In genomic region chr16:17806581-17807191, GRCm38 (mm10) we compare ENCODE assay signal across 8 mouse cellular contexts. TPM values are rescaled to one million over a fixed set of nuclear protein-coding genes. Genes with fewer than 3 reads are reported as not detected.
DNase-seq lines count a peak whose midpoint lies in the region; ATAC-seq and TF ChIP-seq lines count a peak whose summit lies in the region.

No protein-coding gene starts in this region.

- DNase-seq in gastrocnemius, postnatal 10 days = peak; percentile 37
- DNase-seq in gastrocnemius, adult 18-20 months (ENCODE audit: low spot score) = no peak
- no peak for DNase-seq in thymus, adult 2 months
- DNase-seq in thymus, postnatal 36 days = no peak
- peak; percentile 69 for DNase-seq in hindbrain, embryonic 10.5 days (ENCODE audit: low spot score)
- DNase-seq in natural killer cell, adult 2 months (ENCODE audit: low spot score in 2 of 2) = no peak
- DNase-seq in left cerebral cortex, postnatal 14 days (ENCODE audit: low spot score in 2 of 2) = no peak

- H3K27ac ChIP-seq in thymus, adult 2 months (ENCODE audit: control insufficient read depth, insufficient read depth, low read length) = no peak overlapping the region
- peak overlapping the region; percentile 90 for H3K27ac ChIP-seq in hindbrain, embryonic 10.5 days
- peak overlapping the region; percentile 74 for H3K27ac ChIP-seq in lung, embryonic 16.5 days (ENCODE audit: low read length)

- ATAC-seq in lung, embryonic 16.5 days (ENCODE audit: low read depth) = peak; percentile 8; the same call in 1 of the 2 replicates

- H3K27me3 ChIP-seq in thymus, adult 2 months (ENCODE audit: control insufficient read depth, insufficient read depth, low read length) = peaks cover 41% of the 10 kb centered on the region; the same call in 1 of the 2 replicates
- H3K27me3 ChIP-seq in hindbrain, embryonic 10.5 days (ENCODE audit: insufficient read depth, poor library complexity, severe bottlenecking) = peaks cover 93% of the 10 kb centered on the region
- H3K27me3 ChIP-seq in lung, embryonic 16.5 days (ENCODE audit: control insufficient read depth, insufficient read depth, low read depth, low read length) = peaks cover 45% of the 10 kb centered on the region

- WGBS in thymus, adult 2 months = 6% methylated on average over 50 of the region's 50 CpGs
- WGBS in hindbrain, embryonic 10.5 days = 3% methylated on average over 50 of the region's 50 CpGs
- 8% methylated on average over 35 of the region's 50 CpGs for WGBS in lung, embryonic 16.5 days

- intact Hi-C loops in left cerebral cortex, postnatal 14 days (cut with DNase I) = no loop called here

- peak overlapping the region; percentile 78 for H3K4me3 ChIP-seq in thymus, adult 2 months (ENCODE audit: control insufficient read depth, insufficient read depth, low read length)
- peak overlapping the region; percentile 73 for H3K4me3 ChIP-seq in hindbrain, embryonic 10.5 days
- H3K4me3 ChIP-seq in lung, embryonic 16.5 days (ENCODE audit: low read length) = peak overlapping the region; percentile 53

- TF ChIP-seq POLR2A in thymus, adult 2 months (IDR thresholded peaks at IDR 0.05; ENCODE audit: control insufficient read depth, extremely low read depth, insufficient read depth, low read length, poor library complexity) = no peak

- H3K9ac ChIP-seq in lung, embryonic 16.5 days (ENCODE audit: low read length) = peak overlapping the region; percentile 73

- H3K4me2 ChIP-seq in lung, embryonic 16.5 days (ENCODE audit: low read depth, low read length) = peak overlapping the region; percentile 89

- no peaks in the 10 kb centered on the region for H3K36me3 ChIP-seq in thymus, adult 2 months (ENCODE audit: control insufficient read depth, insufficient read depth, low read length)
- H3K36me3 ChIP-seq in hindbrain, embryonic 10.5 days = no peaks in the 10 kb centered on the region
- peaks cover 2% of the 10 kb centered on the region; the same call in 1 of the 2 replicates for H3K36me3 ChIP-seq in lung, embryonic 16.5 days (ENCODE audit: control insufficient read depth, insufficient read depth, low read length)

- peaks cover 30% of the 10 kb centered on the region for H3K4me1 ChIP-seq in thymus, adult 2 months (replicated peaks; ENCODE audit: control insufficient read depth, insufficient read depth, low read length)
- peaks cover 69% of the 10 kb centered on the region for H3K4me1 ChIP-seq in hindbrain, embryonic 10.5 days (replicated peaks)
- peaks cover 83% of the 10 kb centered on the region for H3K4me1 ChIP-seq in lung, embryonic 16.5 days (replicated peaks; ENCODE audit: control insufficient read depth, insufficient read depth, low read length)

- no peaks in the 10 kb centered on the region for H3K9me3 ChIP-seq in hindbrain, embryonic 10.5 days
- no peaks in the 10 kb centered on the region for H3K9me3 ChIP-seq in lung, embryonic 16.5 days (ENCODE audit: control insufficient read depth, low read length)

- TF ChIP-seq CTCF in thymus, adult 2 months (IDR thresholded peaks at IDR 0.05; ENCODE audit: borderline replicate concordance, control insufficient read depth, extremely low read depth, insufficient read depth, low read length, poor library complexity) = no peak; the same call in 1 of the 2 replicates

RNA-seq across cellular contexts. Expression of gene Scarf2, which starts 9.6 kb away (rescaled TPM):
- 10 to 100 TPM; 17.3 to 25.4 TPM for total RNA-seq in gastrocnemius, postnatal 10 days (2021)
- total RNA-seq in gastrocnemius, adult 18-20 months (2021) = 1 to 10 TPM; 2.6 to 4.0 TPM
- polyA plus RNA-seq in thymus, adult 2 months (2012; rRNA removed) = 41.0 and 41.2 TPM in 2 replicates
- polyA plus RNA-seq in hindbrain, embryonic 10.5 days (2016; fragmentation: Nextera tagmentation; extraction: Ambion mirVana) = 5.4 and 9.6 TPM in 2 replicates
- polyA plus RNA-seq in lung, embryonic 16.5 days (2015; fragmentation: Nextera tagmentation; extraction: Ambion mirVana) = 12.4 and 13.9 TPM in 2 replicates
- total RNA-seq in left cerebral cortex, postnatal 14 days (2021) = 1 to 10 TPM; 3.8 to 4.5 TPM

RNA-seq across cellular contexts. Expression of gene B830017H08Rik, which starts 26.2 kb away (rescaled TPM):
- total RNA-seq in gastrocnemius, postnatal 10 days (2021) = not detected
- not detected for total RNA-seq in gastrocnemius, adult 18-20 months (2021)
- polyA plus RNA-seq in thymus, adult 2 months (2012; rRNA removed) = not detected in 2 replicates
- polyA plus RNA-seq in hindbrain, embryonic 10.5 days (2016; fragmentation: Nextera tagmentation; extraction: Ambion mirVana) = 0.22 TPM in 1 of 2 replicates, not detected in the other
- not detected in 2 replicates for polyA plus RNA-seq in lung, embryonic 16.5 days (2015; fragmentation: Nextera tagmentation; extraction: Ambion mirVana)
- 1 to 10 TPM; 3.5 to 5.0 TPM for total RNA-seq in left cerebral cortex, postnatal 14 days (2021)

RNA-seq across cellular contexts. Expression of gene Car15, which starts 31.5 kb away (rescaled TPM):
- 1 to 10 TPM; 1.0 to 2.1 TPM for total RNA-seq in gastrocnemius, postnatal 10 days (2021)
- 1 to 10 TPM in 1 of 2 experiments, under 1 TPM in 1; 0.87 to 1.2 TPM for total RNA-seq in gastrocnemius, adult 18-20 months (2021)
- polyA plus RNA-seq in thymus, adult 2 months (2012; rRNA removed) = 22.4 and 27.4 TPM in 2 replicates
- 1.9 and 2.3 TPM in 2 replicates for polyA plus RNA-seq in hindbrain, embryonic 10.5 days (2016; fragmentation: Nextera tagmentation; extraction: Ambion mirVana)
- 4.1 and 4.5 TPM in 2 replicates for polyA plus RNA-seq in lung, embryonic 16.5 days (2015; fragmentation: Nextera tagmentation; extraction: Ambion mirVana)
- total RNA-seq in left cerebral cortex, postnatal 14 days (2021) = 10 to 100 TPM; 11.7 to 14.6 TPM

RNA-seq across cellular contexts. Expression of gene Klhl22, which starts 47.3 kb away (rescaled TPM):
- 10 to 100 TPM; 22.5 to 28.3 TPM for total RNA-seq in gastrocnemius, postnatal 10 days (2021)
- 10 to 100 TPM; 21.8 to 23.4 TPM for total RNA-seq in gastrocnemius, adult 18-20 months (2021)
- 72.7 and 75.1 TPM in 2 replicates for polyA plus RNA-seq in thymus, adult 2 months (2012; rRNA removed)
- polyA plus RNA-seq in hindbrain, embryonic 10.5 days (2016; fragmentation: Nextera tagmentation; extraction: Ambion mirVana) = 57.5 TPM in 2 replicates
- 59.0 and 62.8 TPM in 2 replicates for polyA plus RNA-seq in lung, embryonic 16.5 days (2015; fragmentation: Nextera tagmentation; extraction: Ambion mirVana)
- total RNA-seq in left cerebral cortex, postnatal 14 days (2021) = 10 to 100 TPM; 93.6 to 98.8 TPM

Comparison
In these comparisons a context has a peak if more than half of its experiments do, and no peak if none do; other contexts are left out.
1. DNase-seq: peak in gastrocnemius, postnatal 10 days (single experiment) and hindbrain, embryonic 10.5 days (single experiment); none in gastrocnemius, adult 18-20 months (single experiment), thymus, adult 2 months (single experiment), thymus, postnatal 36 days (0 of 2), natural killer cell, adult 2 months (0 of 2) and left cerebral cortex, postnatal 14 days (0 of 2).
2. RNA of gene Car15, which starts 31.5 kb away (total RNA-seq): 11.7 to 14.6 TPM in left cerebral cortex, postnatal 14 days; 1.0 to 2.1 TPM in gastrocnemius, postnatal 10 days and 0.87 to 1.2 TPM in gastrocnemius, adult 18-20 months; every median in the first group is over 4 times any median in the second.
3. Peak in every context shown above with its lines, with median percentiles within 50 percentile points of each other: H3K4me3 ChIP-seq.